Mouse (Mus musculus) adrenal gland (tissue): Measurements from ENCODE around the gene Evi5.

Experiments used
- intact Hi-C: fragments of 180-260 bp; cut with DNase I; formaldehyde crosslinking; loops from one replicate; pipeline ENCODE4 v1.15.1; 2025

Gene Evi5

GRCm38 (mm10) chr5:107829998-107830560 is 44.8 kb downstream of the Evi5 start, which contains the start of gene Ube2d2b:
Gene Ube2d2b, plus strand, starts transcription at chr5:107830099.
- intact Hi-C loops = no loop called here

GRCm38 (mm10) chr5:107822521-107822920 is 52.4 kb downstream of the Evi5 start:
- intact Hi-C loops = no loop called here

- intact Hi-C loops = no loop called here
Observed at GRCm38 (mm10) chr5:107814651-107815050, 60.3 kb downstream of the Evi5 start.

GRCm38 (mm10) chr5:107807496-107807895 is 67.4 kb downstream of the Evi5 start:
- intact Hi-C loops = no loop called here

- intact Hi-C loops = no loop called here
Observed at GRCm38 (mm10) chr5:107802621-107803020, 72.3 kb downstream of the Evi5 start.

GRCm38 (mm10) chr5:107801234-107801633 is 73.7 kb downstream of the Evi5 start:
- intact Hi-C loops = no loop called here

GRCm38 (mm10) chr5:107798290-107798689 is 76.6 kb downstream of the Evi5 start:
- intact Hi-C loops = loop anchor here (5.0 kb wide), 1 partner anchor 116 kb away; no protein-coding TSS in a partner anchor

GRCm38 (mm10) chr5:107793927-107794326 is 81.0 kb downstream of the Evi5 start:
- intact Hi-C loops = no loop called here

GRCm38 (mm10) chr5:107793258-107793657 is 81.6 kb downstream of the Evi5 start:
- intact Hi-C loops = no loop called here

GRCm38 (mm10) chr5:107792516-107792915 is 82.4 kb downstream of the Evi5 start:
- intact Hi-C loops = no loop called here

GRCm38 (mm10) chr5:107791966-107792365 is 82.9 kb downstream of the Evi5 start:
- intact Hi-C loops = no loop called here

- intact Hi-C loops = loop anchor here (5.0 kb wide), 1 partner anchor 103 kb away; no protein-coding TSS in a partner anchor
Observed at GRCm38 (mm10) chr5:107789492-107789891, 85.4 kb downstream of the Evi5 start.

- intact Hi-C loops = loop anchor here (5.0 kb wide), 1 partner anchor 104 kb away; no protein-coding TSS in a partner anchor
Observed at GRCm38 (mm10) chr5:107787682-107788443, 87.0 kb downstream of the Evi5 start.

- intact Hi-C loops = no loop called here
Observed at GRCm38 (mm10) chr5:107782360-107782759, 92.5 kb downstream of the Evi5 start.

- intact Hi-C loops = no loop called here
Observed at GRCm38 (mm10) chr5:107778763-107779162, 96.1 kb downstream of the Evi5 start.

GRCm38 (mm10) chr5:107777545-107777830 is 97.4 kb downstream of the Evi5 start:
- intact Hi-C loops = no loop called here

GRCm38 (mm10) chr5:107776777-107777544 is 97.9 kb downstream of the Evi5 start:
- intact Hi-C loops = no loop called here

GRCm38 (mm10) chr5:107775875-107776274 is 99.0 kb downstream of the Evi5 start:
- intact Hi-C loops = no loop called here

- intact Hi-C loops = no loop called here
Observed at GRCm38 (mm10) chr5:107772049-107772448, 102.9 kb downstream of the Evi5 start.

GRCm38 (mm10) chr5:107768224-107768623 is 106.7 kb downstream of the Evi5 start:
- intact Hi-C loops = no loop called here

- intact Hi-C loops = no loop called here
Observed at GRCm38 (mm10) chr5:107765946-107766345, 109.0 kb downstream of the Evi5 start.

- intact Hi-C loops = no loop called here
Observed at GRCm38 (mm10) chr5:107764486-107764885, 110.4 kb downstream of the Evi5 start.
